Mouse (Mus musculus): ENCODE measurements around the gene Nr1i3. TPM values are rescaled to one million over a fixed set of nuclear protein-coding genes. Genes with fewer than 3 reads are reported as not detected.

The Nr1i3 gene
- polyA plus RNA-seq, 1 experiment from 2014 or later: 1.8 TPM

GRCm38 (mm10) chr1:171223796-171224195 is 10.0 kb downstream of the Nr1i3 start:
- Histone ChIP-seq H3K4me3 (replicated peaks; ENCODE audit: low read length) (no peak overlapping the region), H3K4me1 (ENCODE audit: control insufficient read depth, insufficient read depth, low read length) (peaks cover 15% of the 10 kb centered on the region), H3K27ac (ENCODE audit: low read length) (no peak overlapping the region), H3K9me3 (replicated peaks; ENCODE audit: control insufficient read depth, low read length) (no peaks in the 10 kb centered on the region), H3K36me3 (ENCODE audit: control insufficient read depth, insufficient read depth, low read length) (peaks cover 4% of the 10 kb centered on the region; the same call in 1 of the 2 replicates), H3K27me3 (ENCODE audit: control insufficient read depth, insufficient read depth, low read length) (no peaks in the 10 kb centered on the region), H3K4me2 (ENCODE audit: low read depth, low read length) (no peak overlapping the region), H3K9ac (ENCODE audit: low read length) (no peak overlapping the region)
- 69% methylated on average over 2 of the region's 2 CpGs for WGBS
- no peak for ATAC-seq (ENCODE audit: insufficient read depth, low FRiP score)

- 68% methylated on average over 5 of the region's 5 CpGs for WGBS
- H3K9ac ChIP-seq (ENCODE audit: low read length): no peak within 1 kb of the TSS
- H3K27ac ChIP-seq (ENCODE audit: low read length): no peak within 1 kb of the TSS
Measured at GRCm38 (mm10) chr1:171224857-171225256, 11.1 kb downstream of the Nr1i3 start, which contains the start of gene Apoa2. Apoa2 (plus strand) TSS chr1:171225054.

GRCm38 (mm10) chr1:171226780-171227179 is 13.0 kb downstream of the Nr1i3 start:
- Histone ChIP-seq H3K36me3 (ENCODE audit: control insufficient read depth, insufficient read depth, low read length) (no peaks in the 10 kb centered on the region), H3K27me3 (ENCODE audit: control insufficient read depth, insufficient read depth, low read length) (no peaks in the 10 kb centered on the region), H3K4me3 (replicated peaks; ENCODE audit: low read length) (no peak overlapping the region), H3K9me3 (replicated peaks; ENCODE audit: control insufficient read depth, low read length) (no peaks in the 10 kb centered on the region), H3K9ac (ENCODE audit: low read length) (no peak overlapping the region), H3K4me2 (ENCODE audit: low read depth, low read length) (no peak overlapping the region), H3K27ac (ENCODE audit: low read length) (no peak overlapping the region), H3K4me1 (ENCODE audit: control insufficient read depth, insufficient read depth, low read length) (0 out of 2 replicates have a peak, but pooled peaks cover 6% of the 10 kb centered on the region)
- 59% methylated on average over 4 of the region's 4 CpGs for WGBS
- no peak for ATAC-seq (ENCODE audit: insufficient read depth, low FRiP score)

More at GRCm38 (mm10) chr1:171224857-171225256, 11.1 kb downstream of the Nr1i3 start, which contains the start of gene Apoa2:
- ATAC-seq (ENCODE audit: insufficient read depth, low FRiP score): no peak
- Histone ChIP-seq H3K4me3 (replicated peaks; ENCODE audit: low read length) (no peak within 1 kb of the TSS), H3K9me3 (replicated peaks; ENCODE audit: control insufficient read depth, low read length) (no peaks in the 10 kb centered on the region), H3K36me3 (ENCODE audit: control insufficient read depth, insufficient read depth, low read length) (no peaks in the 10 kb centered on the region), H3K27me3 (ENCODE audit: control insufficient read depth, insufficient read depth, low read length) (no peaks in the 10 kb centered on the region), H3K4me2 (ENCODE audit: low read depth, low read length) (no peak within 1 kb of the TSS), H3K4me1 (ENCODE audit: control insufficient read depth, insufficient read depth, low read length) (peaks cover 15% of the 10 kb centered on the region)

- Histone ChIP-seq H3K4me3 (replicated peaks; ENCODE audit: low read length) (no peak overlapping the region), H3K27ac (ENCODE audit: low read length) (no peak overlapping the region), H3K9ac (ENCODE audit: low read length) (no peak overlapping the region), H3K9me3 (replicated peaks; ENCODE audit: control insufficient read depth, low read length) (no peaks in the 10 kb centered on the region), H3K4me2 (ENCODE audit: low read depth, low read length) (no peak overlapping the region), H3K36me3 (ENCODE audit: control insufficient read depth, insufficient read depth, low read length) (no peaks in the 10 kb centered on the region), H3K27me3 (ENCODE audit: control insufficient read depth, insufficient read depth, low read length) (no peaks in the 10 kb centered on the region), H3K4me1 (ENCODE audit: control insufficient read depth, insufficient read depth, low read length) (0 out of 2 replicates have a peak, but pooled peaks cover 4% of the 10 kb centered on the region)
- no peak for ATAC-seq (ENCODE audit: insufficient read depth, low FRiP score)
- 74% methylated on average over 1 of the region's 1 CpGs for WGBS
Measured at GRCm38 (mm10) chr1:171227879-171228278, 14.1 kb downstream of the Nr1i3 start.

GRCm38 (mm10) chr1:171229750-171230149 is 16.0 kb downstream of the Nr1i3 start:
- Histone ChIP-seq H3K27ac (ENCODE audit: low read length) (no peak overlapping the region), H3K9me3 (replicated peaks; ENCODE audit: control insufficient read depth, low read length) (no peaks in the 10 kb centered on the region), H3K4me3 (replicated peaks; ENCODE audit: low read length) (no peak overlapping the region), H3K9ac (ENCODE audit: low read length) (no peak overlapping the region), H3K27me3 (ENCODE audit: control insufficient read depth, insufficient read depth, low read length) (no peaks in the 10 kb centered on the region), H3K4me2 (ENCODE audit: low read depth, low read length) (no peak overlapping the region), H3K4me1 (ENCODE audit: control insufficient read depth, insufficient read depth, low read length) (no peaks in the 10 kb centered on the region), H3K36me3 (ENCODE audit: control insufficient read depth, insufficient read depth, low read length) (0 out of 2 replicates have a peak, but pooled peaks cover 7% of the 10 kb centered on the region)
- WGBS: 67% methylated on average over 6 of the region's 6 CpGs
- ATAC-seq (ENCODE audit: insufficient read depth, low FRiP score): no peak

- Histone ChIP-seq H3K9ac (ENCODE audit: low read length) (no peak overlapping the region), H3K4me1 (ENCODE audit: control insufficient read depth, insufficient read depth, low read length) (no peaks in the 10 kb centered on the region), H3K9me3 (replicated peaks; ENCODE audit: control insufficient read depth, low read length) (no peaks in the 10 kb centered on the region), H3K27me3 (ENCODE audit: control insufficient read depth, insufficient read depth, low read length) (no peaks in the 10 kb centered on the region), H3K4me3 (replicated peaks; ENCODE audit: low read length) (no peak overlapping the region), H3K27ac (ENCODE audit: low read length) (no peak overlapping the region), H3K36me3 (ENCODE audit: control insufficient read depth, insufficient read depth, low read length) (0 out of 2 replicates have a peak, but pooled peaks cover 12% of the 10 kb centered on the region), H3K4me2 (ENCODE audit: low read depth, low read length) (no peak overlapping the region)
- 64% methylated on average over 3 of the region's 3 CpGs for WGBS
- ATAC-seq (ENCODE audit: insufficient read depth, low FRiP score): no peak
Measured at GRCm38 (mm10) chr1:171230215-171230614, 16.4 kb downstream of the Nr1i3 start.

- H3K27me3 ChIP-seq (ENCODE audit: control insufficient read depth, insufficient read depth, low read length): no peaks in the 10 kb centered on the region
- H3K9me3 ChIP-seq (replicated peaks; ENCODE audit: control insufficient read depth, low read length): no peaks in the 10 kb centered on the region
- 80% methylated on average over 4 of the region's 4 CpGs for WGBS
- no peak overlapping the region for H3K9ac ChIP-seq (ENCODE audit: low read length)
- H3K4me1 ChIP-seq (ENCODE audit: control insufficient read depth, insufficient read depth, low read length): no peaks in the 10 kb centered on the region
- ATAC-seq (ENCODE audit: insufficient read depth, low FRiP score): no peak
- H3K4me2 ChIP-seq (ENCODE audit: low read depth, low read length): no peak overlapping the region
- H3K27ac ChIP-seq (ENCODE audit: low read length): no peak overlapping the region
- peaks cover 20% of the 10 kb centered on the region for H3K36me3 ChIP-seq (ENCODE audit: control insufficient read depth, insufficient read depth, low read length)
- H3K4me3 ChIP-seq (replicated peaks; ENCODE audit: low read length): no peak overlapping the region
Measured at GRCm38 (mm10) chr1:171231844-171232243, 18.1 kb downstream of the Nr1i3 start.

GRCm38 (mm10) chr1:171232348-171232747 is 18.6 kb downstream of the Nr1i3 start:
- Histone ChIP-seq H3K27ac (ENCODE audit: low read length) (no peak overlapping the region), H3K9me3 (replicated peaks; ENCODE audit: control insufficient read depth, low read length) (no peaks in the 10 kb centered on the region), H3K27me3 (ENCODE audit: control insufficient read depth, insufficient read depth, low read length) (no peaks in the 10 kb centered on the region), H3K4me3 (replicated peaks; ENCODE audit: low read length) (no peak overlapping the region), H3K4me1 (ENCODE audit: control insufficient read depth, insufficient read depth, low read length) (no peaks in the 10 kb centered on the region), H3K36me3 (ENCODE audit: control insufficient read depth, insufficient read depth, low read length) (peaks cover 23% of the 10 kb centered on the region), H3K9ac (ENCODE audit: low read length) (no peak overlapping the region), H3K4me2 (ENCODE audit: low read depth, low read length) (no peak overlapping the region)
- WGBS: 82% methylated on average over 5 of the region's 5 CpGs
- ATAC-seq (ENCODE audit: insufficient read depth, low FRiP score): no peak

- H3K36me3 ChIP-seq (ENCODE audit: control insufficient read depth, insufficient read depth, low read length): peaks cover 30% of the 10 kb centered on the region
- no peak overlapping the region for H3K9ac ChIP-seq (ENCODE audit: low read length)
- no peak overlapping the region; the same call in 1 of the 2 replicates for H3K27ac ChIP-seq (ENCODE audit: low read length)
- H3K4me2 ChIP-seq (ENCODE audit: low read depth, low read length): no peak overlapping the region
- WGBS: 79% methylated on average over 12 of the region's 12 CpGs
- no peaks in the 10 kb centered on the region for H3K27me3 ChIP-seq (ENCODE audit: control insufficient read depth, insufficient read depth, low read length)
- H3K9me3 ChIP-seq (replicated peaks; ENCODE audit: control insufficient read depth, low read length): no peaks in the 10 kb centered on the region
- ATAC-seq (ENCODE audit: insufficient read depth, low FRiP score): no peak
- H3K4me1 ChIP-seq (ENCODE audit: control insufficient read depth, insufficient read depth, low read length): no peaks in the 10 kb centered on the region
- peak overlapping the region; percentile 16 for H3K4me3 ChIP-seq (replicated peaks; ENCODE audit: low read length)
Measured at GRCm38 (mm10) chr1:171232800-171233730, 19.3 kb downstream of the Nr1i3 start.

Measured in stomach, embryonic 16.5 days (tissue).